Mouse (Mus musculus): Measurements from ENCODE around the gene Meltf.

DNA sequence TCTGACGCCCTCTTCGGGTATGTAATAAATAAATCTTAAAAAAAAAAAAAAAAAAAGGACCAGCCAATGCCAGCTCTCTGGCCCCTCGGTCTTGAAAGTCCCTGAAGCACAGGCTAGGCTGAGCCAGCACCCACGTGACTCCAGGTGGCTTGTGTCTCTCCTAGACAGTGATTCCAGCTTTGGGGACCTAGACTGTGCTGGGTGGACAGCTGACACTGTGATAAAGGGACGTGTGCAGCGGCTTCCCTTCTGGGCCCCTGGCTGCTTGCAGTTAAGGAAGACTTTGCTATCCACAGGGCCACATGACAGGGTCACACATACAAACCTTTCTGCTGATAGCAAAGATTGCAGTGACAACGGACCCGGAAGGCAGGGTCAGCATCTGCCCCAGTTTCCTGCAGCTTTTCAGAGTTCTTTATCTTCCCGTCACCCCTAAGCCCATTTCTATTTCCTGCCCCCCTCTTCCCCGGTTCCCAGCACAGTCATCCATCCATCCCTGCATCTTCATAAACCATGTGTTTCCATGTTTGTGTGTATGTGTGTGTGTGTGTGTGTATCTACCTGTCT is 31.8 kb downstream of the Meltf start:
- TF ChIP-seq ETS1 (conservative IDR thresholded peaks at IDR 0.05; ENCODE audit: low read depth, low read length) (no peak), MEF2A (IDR thresholded peaks at IDR 0.05; ENCODE audit: borderline replicate concordance, low read depth, low read length) (no peak), BHLHE40 (IDR thresholded peaks at IDR 0.05; ENCODE audit: low read depth, low read length) (no peak), JUN (IDR thresholded peaks at IDR 0.05; ENCODE audit: insufficient read depth, low read depth, low read length) (no peak), SMC3 (IDR thresholded peaks at IDR 0.05; ENCODE audit: low read depth, low read length) (no peak)

All from CH12.LX (cell line).